Mouse (Mus musculus) thymus, adult 2 months (tissue): ENCODE measurements around the gene Sept9. TPM values are rescaled to one million over a fixed set of nuclear protein-coding genes. Genes with fewer than 3 reads are reported as not detected.

ENCODE experiments used
- DNase-seq: peaks from one replicate; pipeline ENCODE4 v3.0.0; 2021
- H3K27ac ChIP-seq: fragments of 200-500 bp; 2 replicates; pipeline ENCODE4 v1.5.1; 2012; ENCODE audit warnings: low read length, control low read depth; ENCODE audit not compliant: control insufficient read depth, insufficient read depth
- H3K27me3 ChIP-seq: fragments of 200-500 bp; 2 replicates; pipeline ENCODE4 v1.6.1; 2012; ENCODE audit warnings: mild to moderate bottlenecking, low read length, moderate library complexity, mixed read lengths; ENCODE audit not compliant: control insufficient read depth, insufficient read depth
- H3K36me3 ChIP-seq: fragments of 200-500 bp; 2 replicates; pipeline ENCODE4 v1.6.1; 2012; ENCODE audit warnings: mild to moderate bottlenecking, low read length, moderate library complexity; ENCODE audit not compliant: control insufficient read depth, insufficient read depth
- H3K4me1 ChIP-seq: fragments of 200-500 bp; replicated peaks from 2 replicates; pipeline ENCODE4 v1.6.1; 2012; ENCODE audit warnings: low read length; ENCODE audit not compliant: control insufficient read depth, insufficient read depth
- H3K4me3 ChIP-seq: fragments of 200-500 bp; 2 replicates; pipeline ENCODE4 v1.5.1; 2012; ENCODE audit warnings: mild to moderate bottlenecking, low read length, control low read depth, moderate library complexity; ENCODE audit not compliant: control insufficient read depth, insufficient read depth
- CTCF ChIP-seq: fragments of 200-500 bp; IDR thresholded peaks from 2 replicates; pipeline ENCODE4 v1.5.1; 2012; ENCODE audit warnings: mild to moderate bottlenecking, control low read depth, low read length, moderate library complexity, borderline replicate concordance; ENCODE audit not compliant: control insufficient read depth, poor library complexity, insufficient read depth; ENCODE audit errors: extremely low read depth
- POLR2A ChIP-seq: fragments of 200-500 bp; IDR thresholded peaks from 2 replicates; pipeline ENCODE4 v1.6.1; 2012; ENCODE audit warnings: mild to moderate bottlenecking, low read length, control low read depth, moderate library complexity; ENCODE audit not compliant: control insufficient read depth, poor library complexity, insufficient read depth; ENCODE audit errors: extremely low read depth
- WGBS: fragments of 180-500 bp; shearing (Covaris S2); methylation state at CpG from one replicate; pipeline ENCODE4 v1.1.7; 2018; 5-methylcytosine and 5-hydroxymethylcytosine counted together
- polyA plus RNA-seq: library from polyadenylated mRNA; depleted of rRNA; stranded (reverse); fragments of >200 nt; gene quantifications from 2 replicates; pipeline ENCODE4 v1.2.3, GENCODE M21; 2012

Gene Sept9
- polyA plus RNA-seq, 1 experiment, result 113 TPM

DNA sequence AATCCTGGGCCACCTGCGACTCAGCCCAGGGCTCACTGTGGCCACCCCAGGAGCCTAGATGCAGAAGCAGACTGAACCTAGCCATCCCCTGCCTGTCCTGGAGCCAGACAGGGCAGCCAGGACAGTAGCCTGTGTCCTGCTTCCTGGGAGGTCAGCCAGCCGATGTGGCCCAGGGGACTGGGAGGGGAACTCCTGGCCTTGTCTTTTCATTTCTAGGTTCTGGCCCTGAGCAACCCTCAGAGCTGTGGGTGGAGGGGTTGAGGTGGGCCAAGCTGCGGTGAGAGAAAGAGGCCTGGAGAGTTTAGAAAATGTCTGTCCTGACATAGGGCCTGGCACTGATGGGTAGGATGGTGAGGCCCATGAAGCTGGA is 110.4 kb downstream of the Sept9 start:
- no peak for TF ChIP-seq CTCF
- no peak for TF ChIP-seq POLR2A
- H3K27me3 ChIP-seq, result no peaks in the 10 kb centered on the region
- H3K4me1 ChIP-seq, result peaks cover 94% of the 10 kb centered on the region
- no peak overlapping the region for H3K4me3 ChIP-seq
- DNase-seq, result no peak
- WGBS, result 80% methylated on average over 3 of the region's 3 CpGs
- no peaks in the 10 kb centered on the region for H3K36me3 ChIP-seq
- H3K27ac ChIP-seq, result peak overlapping the region; percentile 4; the same call in 1 of the 2 replicates

DNA sequence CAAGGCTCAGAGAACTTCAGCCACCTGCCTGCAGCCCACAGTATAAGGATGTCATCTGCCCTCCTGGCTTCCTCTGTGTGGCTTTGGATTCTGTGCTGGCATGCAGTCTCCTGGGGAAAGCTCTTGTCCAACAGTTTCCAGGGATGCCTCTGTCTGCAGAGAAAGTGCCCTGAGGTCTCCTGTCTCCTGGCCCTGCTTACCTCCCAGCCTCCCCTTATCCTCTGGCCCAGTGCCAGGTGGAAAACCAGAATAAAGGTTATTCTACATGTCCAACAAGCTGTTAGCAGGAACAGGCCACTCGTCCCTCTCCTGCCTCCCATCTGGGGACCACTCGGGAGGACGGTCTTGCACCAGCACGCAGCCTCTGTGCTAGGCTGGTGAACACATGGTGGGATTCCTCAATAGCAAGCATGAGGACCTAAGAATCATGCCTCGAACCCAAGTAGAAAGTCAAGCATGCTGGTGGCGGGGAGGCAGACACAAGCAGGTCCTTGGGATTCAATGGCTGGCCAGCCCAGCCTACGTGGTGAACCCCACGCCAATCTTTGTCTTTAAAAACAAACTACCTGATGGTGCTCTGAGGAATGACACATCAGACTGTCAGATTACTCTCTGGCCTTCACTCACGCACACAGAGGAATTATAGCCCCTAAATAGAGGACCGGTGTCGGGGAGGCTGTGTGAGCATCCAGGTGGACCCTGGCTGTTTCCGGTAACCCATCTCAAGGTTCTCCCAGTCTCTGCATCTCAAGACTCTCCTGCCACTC is 111.1 kb downstream of the Sept9 start:
- Histone ChIP-seq H3K27me3 (no peaks in the 10 kb centered on the region), H3K27ac (peak overlapping the region; percentile 84), H3K4me3 (no peak overlapping the region), H3K36me3 (no peaks in the 10 kb centered on the region), H3K4me1 (peaks cover 97% of the 10 kb centered on the region)
- WGBS, result 94% methylated on average over 12 of the region's 12 CpGs
- DNase-seq, result no peak
- no peak for TF ChIP-seq POLR2A
- no peak for TF ChIP-seq CTCF

DNA sequence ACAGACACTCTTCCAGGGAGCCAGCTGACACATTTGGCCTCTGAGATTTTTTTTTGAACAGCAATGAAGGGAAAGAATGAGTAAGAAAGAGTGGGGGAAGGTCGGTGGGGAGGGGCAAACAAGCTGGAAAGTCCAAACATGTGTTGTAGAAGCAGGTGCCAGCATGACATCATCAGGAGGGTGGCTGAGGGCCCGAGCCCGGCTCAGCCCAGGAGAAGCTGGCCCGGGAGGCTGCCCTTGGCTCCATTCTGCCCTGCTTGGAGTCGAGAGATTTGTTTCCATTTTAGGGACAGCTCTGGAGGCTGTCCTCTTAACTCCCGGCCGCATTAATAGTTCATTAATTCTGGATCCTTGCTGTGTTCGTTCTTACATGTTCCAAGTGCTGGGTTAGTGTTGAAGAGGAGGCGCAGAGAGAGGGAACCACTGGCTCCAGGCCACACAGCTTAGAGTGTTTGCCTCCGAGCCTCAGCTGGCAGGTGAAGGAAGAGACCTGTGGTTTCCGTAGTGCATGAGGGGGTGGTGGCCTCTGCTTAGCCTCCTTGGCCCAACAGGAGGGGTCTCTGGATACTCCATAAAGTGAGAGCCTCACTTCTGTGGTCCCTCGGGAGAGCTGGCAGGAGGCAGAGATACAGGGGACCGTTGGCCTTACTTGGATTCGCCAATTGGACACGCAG is 111.8 kb downstream of the Sept9 start:
- Histone ChIP-seq H3K36me3 (no peaks in the 10 kb centered on the region), H3K4me1 (peaks cover 90% of the 10 kb centered on the region), H3K27ac (peak overlapping the region; percentile 84), H3K4me3 (peak overlapping the region; percentile 7; the same call in 1 of the 2 replicates), H3K27me3 (no peaks in the 10 kb centered on the region)
- peak; percentile 63 for DNase-seq
- TF ChIP-seq POLR2A (no peak), CTCF (0 out of 2 replicates have a peak, but pooled peaks have one; percentile 15)
- WGBS, result 26% methylated on average over 15 of the region's 15 CpGs

DNA sequence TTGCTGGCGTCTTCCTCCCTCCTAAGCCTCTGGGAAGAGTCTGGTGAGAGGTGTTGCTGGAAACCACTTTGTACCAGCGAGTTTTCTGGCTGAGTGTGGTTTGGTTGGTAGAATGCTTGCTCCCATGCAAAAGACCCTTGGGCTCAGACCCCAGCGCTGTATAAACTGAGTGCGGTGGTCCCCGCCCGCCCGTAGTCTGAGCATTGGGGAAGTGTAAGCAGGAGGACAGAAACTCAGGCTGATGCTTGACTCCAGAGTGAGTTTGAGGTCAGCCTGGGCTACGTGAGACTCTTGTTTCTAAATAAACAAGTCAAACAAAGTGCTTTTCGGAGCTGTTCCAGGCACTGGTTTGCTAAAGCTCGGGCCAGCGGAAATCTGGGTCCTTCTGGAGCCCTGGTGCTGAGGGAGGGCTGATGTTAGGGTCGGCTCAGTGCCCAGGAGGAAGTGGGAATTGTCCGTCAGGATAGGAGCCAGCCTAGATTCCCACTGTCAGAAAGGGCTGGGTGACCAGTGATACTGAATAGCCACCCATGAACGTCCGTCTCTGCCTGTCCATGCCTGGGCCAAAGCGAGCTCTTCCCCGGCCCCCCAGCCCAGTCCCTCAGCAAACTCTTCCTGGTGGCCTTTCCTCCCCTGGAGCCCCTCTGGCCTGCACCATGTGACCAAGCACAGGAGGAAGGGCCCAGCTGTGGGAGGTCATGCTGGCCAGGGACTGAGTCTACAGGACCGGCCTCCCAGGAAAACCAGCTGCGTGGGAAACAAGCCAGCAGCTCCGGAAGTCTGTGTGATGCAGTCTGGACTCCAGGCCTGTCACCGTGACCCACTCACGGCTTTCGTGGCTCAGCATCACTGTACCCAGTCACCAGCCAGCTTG is 112.8 kb downstream of the Sept9 start:
- Histone ChIP-seq H3K4me1 (peaks cover 90% of the 10 kb centered on the region), H3K36me3 (no peaks in the 10 kb centered on the region), H3K4me3 (no peak overlapping the region), H3K27me3 (no peaks in the 10 kb centered on the region), H3K27ac (peak overlapping the region; percentile 84)
- TF ChIP-seq POLR2A (no peak), CTCF (no peak)
- WGBS, result 85% methylated on average over 23 of the region's 23 CpGs
- no peak for DNase-seq

DNA sequence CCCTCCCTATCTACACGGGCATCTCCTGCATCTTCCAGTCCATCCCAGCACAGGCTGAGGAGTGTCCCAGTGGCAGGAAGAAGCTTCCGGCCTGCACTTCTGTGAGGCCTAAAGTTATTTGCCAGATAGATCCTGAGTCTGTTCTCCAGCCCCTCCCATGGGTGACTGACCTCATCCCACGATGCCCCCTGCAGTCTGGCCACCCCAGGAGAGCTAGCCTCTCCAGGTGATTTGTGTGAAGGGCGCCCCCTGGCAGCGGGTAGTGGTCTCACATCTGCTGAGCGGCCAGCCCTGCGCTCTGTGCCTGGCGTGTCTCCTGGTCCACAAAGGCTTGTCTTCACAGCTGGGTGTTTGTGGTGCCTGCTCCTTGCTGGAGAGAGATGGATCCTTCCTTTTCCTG is 113.5 kb downstream of the Sept9 start:
- 64% methylated on average over 8 of the region's 8 CpGs for WGBS
- no peak for TF ChIP-seq POLR2A
- peak; percentile 92 for TF ChIP-seq CTCF
- peaks cover 91% of the 10 kb centered on the region for H3K4me1 ChIP-seq
- H3K36me3 ChIP-seq, result no peaks in the 10 kb centered on the region
- DNase-seq, result peak; percentile 82
- H3K4me3 ChIP-seq, result no peak overlapping the region
- H3K27ac ChIP-seq, result no peak overlapping the region; the same call in 1 of the 2 replicates
- no peaks in the 10 kb centered on the region for H3K27me3 ChIP-seq

DNA sequence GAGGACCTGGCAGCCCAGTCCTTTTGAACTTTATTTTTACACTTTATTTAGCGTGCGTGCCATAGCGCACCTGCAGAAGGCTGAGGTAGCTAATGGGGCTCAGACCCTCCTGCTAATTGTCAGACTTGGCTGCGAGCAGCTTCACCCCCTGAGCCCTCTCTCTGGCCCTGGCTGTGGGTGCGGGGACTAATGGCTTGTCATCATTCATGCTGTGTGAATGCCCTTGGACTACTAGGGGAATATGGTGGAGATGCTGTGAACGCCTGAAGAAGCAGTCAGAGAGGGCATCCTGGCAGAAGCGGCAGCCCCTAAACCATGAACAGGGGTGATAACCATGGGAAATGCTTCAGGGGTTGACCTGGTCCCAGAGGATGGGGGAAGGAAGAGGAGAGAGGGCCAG is 114.0 kb downstream of the Sept9 start:
- 83% methylated on average over 7 of the region's 7 CpGs for WGBS
- TF ChIP-seq CTCF, result no peak
- TF ChIP-seq POLR2A, result no peak
- Histone ChIP-seq H3K4me3 (no peak overlapping the region), H3K27me3 (no peaks in the 10 kb centered on the region), H3K36me3 (no peaks in the 10 kb centered on the region), H3K27ac (peak overlapping the region; percentile 31), H3K4me1 (peaks cover 91% of the 10 kb centered on the region)
- no peak for DNase-seq
